Mouse (Mus musculus): Measurements from ENCODE around the gene Tubb4b.

GRCm38 (mm10) chr2:25231038-25231437 lies 6.5 kb upstream of the Tubb4b start:
- no peak for TF ChIP-seq POLR2A (IDR thresholded peaks at IDR 0.05; ENCODE audit: insufficient read length, low read depth)
- no peak for TF ChIP-seq MYOD1 (IDR thresholded peaks at IDR 0.05; ENCODE audit: control insufficient read depth in 1 of 3, insufficient read length in 2 of 3, low read depth in 2 of 3)
- TF ChIP-seq MYOG (IDR thresholded peaks at IDR 0.05; ENCODE audit: control insufficient read depth in 1 of 3, insufficient read depth in 1 of 3, insufficient read length in 2 of 3, low read depth in 2 of 3), result no peak
- TF ChIP-seq MAX (IDR thresholded peaks at IDR 0.05; ENCODE audit: low read depth), result no peak
- TF ChIP-seq E2F4 (IDR thresholded peaks at IDR 0.05; ENCODE audit: insufficient read depth), result no peak

Measured in myocyte (in vitro differentiated cells).